Mouse (Mus musculus) brain, embryonic 14.5 days (tissue): Measurements from ENCODE around the gene Muc1.

Source experiments
- CTCF ChIP-seq: fragments of 200-500 bp; IDR thresholded peaks from 2 replicates; pipeline ENCODE4 v1.5.1; 2012; ENCODE audit warnings: inconsistent platforms, mild to moderate bottlenecking, moderate library complexity, borderline replicate concordance; ENCODE audit not compliant: insufficient read depth, insufficient read length; ENCODE audit errors: extremely low read depth
- POLR2A ChIP-seq: fragments of 200-500 bp; IDR thresholded peaks from 2 replicates; pipeline ENCODE4 v1.6.1; 2012; ENCODE audit warnings: mild to moderate bottlenecking, inconsistent platforms, borderline replicate concordance; ENCODE audit not compliant: poor library complexity, insufficient read depth, insufficient read length, severe bottlenecking; ENCODE audit errors: extremely low read depth

DNA sequence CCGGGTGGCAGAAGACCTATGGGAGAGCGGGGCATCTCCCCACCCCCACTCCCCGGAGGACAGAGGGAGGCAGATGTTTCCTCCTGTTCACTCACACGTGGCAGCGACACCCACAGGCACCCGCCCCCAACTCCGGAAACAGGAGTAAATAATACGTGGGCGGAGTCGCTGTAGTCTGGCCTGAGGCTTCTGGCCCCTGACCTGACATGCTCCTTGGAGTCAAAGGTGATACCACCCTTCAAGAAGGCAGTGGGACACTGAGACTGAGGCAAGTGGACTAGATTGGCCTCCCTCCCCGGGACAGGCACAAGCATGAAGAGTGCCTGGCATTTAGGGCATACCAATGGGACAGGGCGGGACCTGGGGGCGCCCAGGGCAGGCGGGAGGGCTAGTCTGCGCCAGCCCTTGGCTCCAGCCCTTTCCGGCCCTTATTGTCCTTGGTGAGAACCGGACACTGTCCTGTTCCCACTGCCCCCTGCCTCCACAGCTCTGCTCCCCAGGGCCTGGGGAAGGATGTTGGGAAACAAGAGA lies 22.6 kb downstream of the Muc1 start:
- TF ChIP-seq POLR2A (no peak), CTCF (no peak)
